ENCODE assay signal across 9 mouse cellular contexts in genomic region chr17:12723986-12724766, GRCm38 (mm10). TPM values are rescaled to one million over a fixed set of nuclear protein-coding genes. Genes with fewer than 3 reads are reported as not detected.
DNase-seq lines count a peak whose midpoint lies in the region; ATAC-seq and TF ChIP-seq lines count a peak whose summit lies in the region.
"Had no signal": no experiment of that assay in that cellular context is flagged by ENCODE, and none has a peak within 500 bp of the region (broad histone marks: within the 10 kb centered on the region; RNA-seq: fewer than 3 reads in every experiment).

No protein-coding gene starts in this region.

- no peak overlapping the region for H3K4me2 ChIP-seq in intestine, postnatal 0 days (replicated peaks; ENCODE audit: low read depth)

- WGBS in intestine, postnatal 0 days: 50% methylated on average over 5 of the region's 5 CpGs

- peak overlapping the region; percentile 88 for H3K27ac ChIP-seq in gastrocnemius, adult 2 months
- H3K27ac ChIP-seq in intestine, postnatal 0 days (ENCODE audit: low read depth, low read length): peak overlapping the region; percentile 65

- intact Hi-C loops in gastrocnemius, adult 2 months (cut with DNase I): loop anchor here (2.0 to 5.0 kb wide), 2 partner anchors 35 to 68 kb away; no protein-coding TSS in a partner anchor

- TF ChIP-seq CTCF in gastrocnemius, adult 2 months (IDR thresholded peaks at IDR 0.05): no peak
- TF ChIP-seq CTCF in intestine, postnatal 0 days (IDR thresholded peaks at IDR 0.05; ENCODE audit: low read depth): no peak

- H3K4me1 ChIP-seq in intestine, postnatal 0 days (replicated peaks; ENCODE audit: control insufficient read depth, insufficient read depth, low read length): peaks cover 32% of the 10 kb centered on the region

- H3K4me3 ChIP-seq in gastrocnemius, adult 2 months: no peak overlapping the region
- H3K4me3 ChIP-seq in intestine, postnatal 0 days (ENCODE audit: low read depth, low read length): no peak overlapping the region

- DNase-seq in gastrocnemius, adult 2 months: peak; percentile 65
- DNase-seq in gastrocnemius, postnatal 10 days: no peak
- DNase-seq in gastrocnemius, postnatal 25 days: peak; percentile 31
- DNase-seq in lung, postnatal 25 days (ENCODE audit: low spot score): peak; percentile 65
- DNase-seq in thymus, adult 18-20 months: no peak
- no peak for DNase-seq in T-cell, adult 2 months (ENCODE audit: low spot score)
- DNase-seq in frontal cortex, postnatal 14 days (ENCODE audit: low spot score in 2 of 2): no peak

- no peaks in the 10 kb centered on the region for H3K9me3 ChIP-seq in intestine, postnatal 0 days (ENCODE audit: control insufficient read depth)

- H3K9ac ChIP-seq in intestine, postnatal 0 days (ENCODE audit: low read depth, low read length): no peak overlapping the region

- no peaks in the 10 kb centered on the region for H3K27me3 ChIP-seq in intestine, postnatal 0 days (replicated peaks; ENCODE audit: control insufficient read depth, insufficient read depth, low read length)

- peaks cover 28% of the 10 kb centered on the region; the same call in 1 of the 2 replicates for H3K36me3 ChIP-seq in intestine, postnatal 0 days (ENCODE audit: control insufficient read depth, insufficient read depth)

- peak; percentile 83 for ATAC-seq in intestine, postnatal 0 days

RNA-seq across cellular contexts. Expression of gene Igf2r, which starts 45.3 kb away (rescaled TPM):
- total RNA-seq in gastrocnemius, adult 2 months (2021): 10 to 100 TPM; 36.9 to 46.7 TPM
- 100 to 1,000 TPM in 1 of 2 experiments, 10 to 100 TPM in 1; 92.0 to 114 TPM for total RNA-seq in gastrocnemius, postnatal 10 days (2021)
- 10 to 100 TPM; 44.6 to 45.8 TPM for total RNA-seq in gastrocnemius, postnatal 25 days (2021)
- polyA plus RNA-seq in intestine, postnatal 0 days (2015; fragmentation: Nextera tagmentation; extraction: Ambion mirVana): 25.1 and 28.7 TPM in 2 replicates

RNA-seq across cellular contexts. Expression of gene Slc22a1, which starts 48.5 kb away (rescaled TPM):
- total RNA-seq in gastrocnemius, adult 2 months (2021): under 1 TPM in 1 of 2 experiments, not detected in 1; 0.42 TPM
- total RNA-seq in gastrocnemius, postnatal 10 days (2021): not detected
- not detected for total RNA-seq in gastrocnemius, postnatal 25 days (2021)
- polyA plus RNA-seq in intestine, postnatal 0 days (2015; fragmentation: Nextera tagmentation; extraction: Ambion mirVana): 2.1 and 3.1 TPM in 2 replicates
- polyA plus RNA-seq: testis, adult 2 months had no signal

Comparison
In these comparisons a context has a peak if more than half of its experiments do, and no peak if none do; other contexts are left out.
1. DNase-seq: peak in gastrocnemius, adult 2 months (single experiment), gastrocnemius, postnatal 25 days (single experiment) and lung, postnatal 25 days (single experiment); none in gastrocnemius, postnatal 10 days (single experiment), thymus, adult 18-20 months (0 of 2), T-cell, adult 2 months (single experiment) and frontal cortex, postnatal 14 days (0 of 2).